Mouse (Mus musculus): ENCODE measurements around the gene Gabrb2. TPM values are rescaled to one million over a fixed set of nuclear protein-coding genes. Genes with fewer than 3 reads are reported as not detected.

The Gabrb2 gene
- polyA plus RNA-seq, 1 experiment from 2014 or later, result 0.35 TPM

- Histone ChIP-seq H3K9me3 (replicated peaks) (no peaks in the 10 kb centered on the region), H3K4me1 (no peaks in the 10 kb centered on the region), H3K4me2 (no peak overlapping the region), H3K27ac (no peak overlapping the region), H3K36me3 (no peaks in the 10 kb centered on the region), H3K4me3 (no peak overlapping the region), H3K9ac (no peak overlapping the region), H3K27me3 (replicated peaks) (no peaks in the 10 kb centered on the region)
- no peak for ATAC-seq
Measured at GRCm38 (mm10) chr11:42651572-42651971, 232.0 kb downstream of the Gabrb2 start.

DNA sequence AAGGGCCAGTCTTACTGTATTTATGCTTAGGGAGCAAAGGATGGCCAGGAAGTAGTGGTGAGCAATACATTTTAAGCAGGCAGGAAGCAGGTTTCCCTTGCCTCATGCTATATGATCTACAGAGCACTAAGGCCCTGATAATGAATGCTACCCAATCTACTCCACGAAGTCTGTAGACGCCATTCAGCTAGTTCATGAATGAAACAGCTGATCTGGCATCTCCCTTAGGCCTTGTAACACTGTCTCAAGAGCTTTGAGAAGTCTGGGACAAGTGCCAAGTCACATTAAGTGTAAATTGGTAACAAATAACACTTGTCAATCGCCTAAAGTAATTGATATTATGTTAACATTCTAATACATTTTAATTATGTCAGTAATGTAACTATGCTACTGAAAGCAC, 234.6 kb downstream of the Gabrb2 start:
- Histone ChIP-seq H3K27me3 (replicated peaks) (no peaks in the 10 kb centered on the region), H3K9me3 (replicated peaks) (no peaks in the 10 kb centered on the region), H3K27ac (no peak overlapping the region), H3K4me3 (no peak overlapping the region), H3K9ac (no peak overlapping the region), H3K4me1 (no peaks in the 10 kb centered on the region), H3K4me2 (no peak overlapping the region), H3K36me3 (no peaks in the 10 kb centered on the region)
- WGBS (ENCODE audit: insufficient replicate concordance), result 40% methylated on average over 3 of the region's 3 CpGs
- no peak for ATAC-seq

DNA sequence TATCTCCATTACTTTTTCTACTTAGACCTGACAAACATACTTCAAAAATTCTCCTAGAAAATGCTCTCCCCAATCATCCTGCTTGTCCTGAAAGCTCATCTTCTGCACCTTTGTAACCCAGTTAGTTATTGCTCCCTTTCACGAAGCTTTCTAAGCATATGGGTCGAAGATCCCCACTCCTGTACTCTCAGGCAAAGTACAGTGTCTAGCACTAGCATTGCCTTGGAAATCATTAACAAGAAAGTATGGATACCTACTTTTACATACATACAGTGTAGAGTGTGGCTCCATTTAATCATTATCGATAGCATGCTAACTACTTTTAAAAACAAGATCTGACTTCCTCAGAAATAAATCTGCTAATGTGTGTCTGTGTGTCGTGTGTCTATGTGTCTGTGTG, 249.1 kb downstream of the Gabrb2 start:
- Histone ChIP-seq H3K9me3 (replicated peaks) (no peaks in the 10 kb centered on the region), H3K9ac (no peak overlapping the region), H3K4me3 (no peak overlapping the region), H3K4me2 (no peak overlapping the region), H3K4me1 (no peaks in the 10 kb centered on the region), H3K36me3 (no peaks in the 10 kb centered on the region), H3K27ac (no peak overlapping the region), H3K27me3 (replicated peaks) (no peaks in the 10 kb centered on the region)
- no peak for ATAC-seq
- 63% methylated on average over 4 of the region's 4 CpGs for WGBS (ENCODE audit: insufficient replicate concordance)

Other genes starting within 250 kb of the Gabrb2 start
- 0.17 and 0.30 TPM in 2 replicates for gene Gabra1, start 236.8 kb upstream of the Gabrb2 start, polyA plus RNA-seq (2016; fragmentation: Nextera tagmentation; extraction: Ambion mirVana)
- gene Gabra6, start 98.7 kb upstream of the Gabrb2 start, polyA plus RNA-seq (2016; fragmentation: Nextera tagmentation; extraction: Ambion mirVana), result not detected in 2 replicates

Measured in liver, embryonic 12.5 days (tissue).